Mouse (Mus musculus): ENCODE data around the gene Tmem109.
A peak's percentile ranks its signal among the peaks of the same experiment; 100 is the strongest.

The Tmem109 gene

DNA sequence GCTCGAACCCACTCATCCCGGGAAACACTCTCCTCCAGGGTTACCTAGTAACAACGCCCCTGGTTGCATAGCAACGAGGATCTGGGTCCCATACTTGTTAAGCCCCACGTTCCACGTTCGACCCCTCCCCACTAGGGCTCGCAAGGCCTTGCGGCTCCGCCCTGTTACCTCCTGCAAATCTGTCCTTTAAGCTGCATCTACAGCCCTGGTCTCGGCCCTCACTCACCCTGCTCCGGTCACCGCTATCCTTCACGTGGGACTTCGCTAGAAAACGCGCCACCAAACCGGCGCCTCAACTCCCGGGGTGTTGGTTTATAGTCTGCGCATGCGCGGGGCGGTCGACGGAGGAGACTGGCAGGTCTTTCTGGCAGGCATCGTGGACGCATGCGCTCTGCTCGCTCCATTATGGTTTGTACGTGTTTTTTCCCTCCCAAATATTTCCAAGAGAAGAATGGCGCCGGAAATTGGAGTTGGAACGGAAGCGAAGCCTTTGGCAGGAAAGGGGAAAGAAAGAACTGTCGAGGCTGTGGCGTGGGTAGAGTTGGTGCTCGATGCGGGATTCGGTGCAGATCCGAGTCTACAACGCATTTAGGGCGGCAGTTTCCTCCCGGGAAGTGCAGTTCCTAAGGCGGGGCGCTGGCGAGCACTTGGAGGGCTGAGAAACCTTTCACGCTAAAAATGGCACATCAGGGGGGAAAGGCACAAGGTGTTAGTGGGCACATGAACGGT, at the start of gene Tmem109:
TSS of gene Tmem109 (minus strand) at position 576 of the 729 bp plus-strand sequence.
- peak; percentile 84 to 89 for DNase-seq (ENCODE audit: low spot score in 2 of 2)

DNA sequence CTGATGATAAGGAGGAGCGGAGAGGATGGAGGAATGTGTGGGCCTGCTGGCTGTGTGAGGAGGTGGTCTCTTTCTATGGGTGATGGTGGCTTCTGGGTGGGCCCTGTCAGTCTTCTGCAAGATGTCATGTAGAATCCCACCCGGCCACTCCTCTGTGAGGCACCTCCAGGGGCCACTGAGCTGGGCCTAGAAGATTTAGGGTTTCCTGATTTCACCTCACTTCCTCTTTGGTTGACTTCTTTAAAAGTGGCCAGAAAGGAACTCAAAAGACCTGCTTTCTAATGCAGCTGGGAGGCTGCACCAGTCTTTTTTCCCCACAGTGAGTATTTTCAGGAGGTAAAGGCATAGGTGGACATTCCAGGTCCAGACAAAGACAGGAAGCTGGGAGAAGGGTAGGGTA, 48.8 kb upstream of the Tmem109 start:
- DNase-seq (ENCODE audit: low spot score in 2 of 2): no peak

DNA sequence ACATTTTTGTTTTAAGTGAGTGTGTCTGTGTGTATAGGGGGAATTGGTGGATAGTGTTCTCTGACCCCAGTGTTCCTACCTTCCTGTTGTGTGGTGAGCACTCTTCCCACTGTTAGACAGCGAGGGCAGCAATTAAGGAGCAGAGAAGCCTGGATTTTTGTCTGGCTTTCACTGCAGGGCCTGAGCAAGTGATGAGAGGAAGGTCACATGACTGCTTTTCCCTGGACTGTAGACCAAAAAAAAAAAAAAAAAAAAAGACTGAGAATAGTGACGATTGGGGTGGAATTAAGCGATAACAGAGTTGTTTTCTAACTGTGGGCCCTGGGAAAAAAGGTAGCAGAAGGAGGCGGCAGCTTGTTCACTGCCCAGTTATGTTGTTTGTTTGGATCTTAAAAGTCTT, 44.9 kb upstream of the Tmem109 start:
- DNase-seq (ENCODE audit: low spot score in 2 of 2): no peak

DNA sequence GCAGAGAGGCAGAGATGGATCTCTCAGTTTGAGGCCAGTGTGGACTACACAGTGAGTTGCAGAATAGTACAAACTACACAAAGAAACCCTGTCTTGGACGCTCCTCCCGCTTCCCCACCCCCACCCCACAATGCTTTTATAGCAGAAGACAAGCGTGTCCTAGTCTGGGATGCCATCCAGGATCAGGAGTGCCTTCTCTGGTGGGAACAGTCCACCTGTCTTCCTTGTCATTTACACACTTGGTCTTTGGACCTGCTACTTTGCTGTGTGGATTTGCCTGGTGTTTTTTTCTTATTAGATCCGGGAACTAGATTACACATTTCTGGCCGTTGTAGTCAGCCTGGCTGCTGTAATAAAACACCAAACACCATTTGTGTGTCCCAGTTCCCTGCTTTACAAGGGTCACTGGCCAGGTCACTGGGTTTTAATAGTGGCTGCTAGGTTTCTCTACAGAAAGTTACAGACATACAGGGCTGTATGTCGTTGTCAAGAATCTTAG, 44.4 kb upstream of the Tmem109 start:
- DNase-seq (ENCODE audit: low spot score in 2 of 2): no peak

DNA sequence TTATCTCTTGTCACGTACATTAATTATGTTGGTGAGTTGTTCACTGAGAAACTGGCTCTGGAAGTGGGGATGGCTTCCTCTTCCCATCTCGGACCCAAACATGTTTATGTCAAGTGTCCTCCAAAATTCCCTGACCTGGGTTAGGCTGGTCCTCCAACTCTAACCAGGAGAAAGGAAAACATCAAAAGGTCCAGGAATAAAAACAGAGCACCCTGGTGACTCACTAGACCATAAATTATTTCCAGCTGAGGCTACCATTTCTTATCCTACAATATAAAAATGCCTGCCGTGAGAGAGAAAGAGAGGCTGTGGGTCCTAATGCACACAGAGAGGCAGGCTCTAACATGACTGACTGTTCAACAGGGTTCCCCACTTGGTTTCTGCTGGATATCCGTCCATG, 42.4 kb upstream of the Tmem109 start:
- no peak for DNase-seq (ENCODE audit: low spot score in 2 of 2)

DNA sequence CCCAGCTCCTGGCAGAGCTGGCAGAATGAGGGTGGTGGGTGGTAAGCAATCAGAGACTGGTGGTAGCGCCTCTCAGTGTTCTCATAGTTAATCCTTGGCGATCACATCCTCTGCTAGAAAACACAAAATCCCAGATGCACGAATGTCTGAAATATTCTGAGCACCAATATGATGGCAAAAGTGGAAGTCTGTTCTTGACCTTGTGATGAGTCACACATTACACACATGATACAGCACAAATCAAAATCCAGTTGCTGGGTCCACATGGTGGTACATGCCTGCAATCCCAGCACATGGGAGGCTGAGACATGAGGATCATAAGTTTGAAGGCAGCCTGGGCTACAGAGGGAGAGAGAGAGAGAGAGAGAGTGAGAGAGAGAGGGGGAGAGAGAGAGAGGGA, 39.3 kb upstream of the Tmem109 start:
- DNase-seq (ENCODE audit: low spot score in 2 of 2): no peak

DNA sequence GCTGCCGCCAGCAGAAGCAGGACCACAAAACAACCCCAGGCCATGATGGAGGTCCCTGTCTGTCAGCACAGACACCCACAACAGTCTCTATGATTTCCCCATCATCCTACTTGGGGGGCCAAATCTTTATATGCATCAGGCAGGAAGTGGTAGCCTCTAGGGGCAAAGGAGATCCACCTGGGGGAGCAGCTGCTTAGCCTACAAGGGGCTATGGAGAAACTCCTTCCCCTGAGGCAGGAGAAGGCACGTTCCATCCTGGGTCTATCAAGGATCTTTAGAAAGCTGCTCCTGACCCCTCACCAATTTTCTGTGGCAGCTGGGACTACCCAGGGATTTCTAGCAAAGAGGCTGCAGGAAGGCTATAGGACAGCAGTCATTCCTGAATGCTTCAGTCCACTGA, 38.7 kb upstream of the Tmem109 start, which contains the start of gene Zp1:
TSS of gene Zp1 (minus strand) at position 101 of the 400 bp plus-strand sequence.
- no peak for DNase-seq (ENCODE audit: low spot score in 2 of 2)

DNA sequence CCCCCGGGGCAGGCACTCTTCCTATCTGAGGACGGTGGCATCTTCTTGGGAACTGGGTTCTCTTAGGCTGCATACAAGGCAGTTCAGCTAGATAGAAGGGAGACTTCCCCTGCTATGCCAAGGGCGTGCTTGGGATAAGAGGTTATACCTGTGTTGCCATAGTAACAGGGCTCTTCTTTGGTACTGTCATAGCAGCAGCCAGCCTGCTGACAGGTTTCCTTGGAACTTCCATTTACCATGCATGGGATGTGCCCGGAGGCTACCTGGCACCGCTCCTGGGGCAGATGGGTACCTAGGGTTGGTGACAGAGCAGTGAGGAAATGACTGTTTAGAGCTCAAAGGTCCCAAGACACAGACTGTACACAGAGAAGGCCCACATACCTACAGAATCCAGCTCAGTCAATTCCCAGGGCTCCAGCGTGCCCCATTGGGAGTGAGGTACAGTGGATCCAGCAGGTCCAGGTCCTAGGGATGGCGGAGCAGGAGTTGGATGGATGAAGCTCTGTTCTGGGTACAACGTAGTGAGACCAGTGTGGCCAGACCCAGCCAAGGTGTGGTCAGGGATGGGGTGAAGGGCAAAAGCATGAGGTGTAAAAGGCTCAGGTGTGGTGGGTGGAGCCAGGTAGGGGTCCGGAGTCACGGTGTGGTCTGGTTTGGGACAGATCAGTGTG, 36.7 kb upstream of the Tmem109 start:
- DNase-seq (ENCODE audit: low spot score in 2 of 2): no peak

DNA sequence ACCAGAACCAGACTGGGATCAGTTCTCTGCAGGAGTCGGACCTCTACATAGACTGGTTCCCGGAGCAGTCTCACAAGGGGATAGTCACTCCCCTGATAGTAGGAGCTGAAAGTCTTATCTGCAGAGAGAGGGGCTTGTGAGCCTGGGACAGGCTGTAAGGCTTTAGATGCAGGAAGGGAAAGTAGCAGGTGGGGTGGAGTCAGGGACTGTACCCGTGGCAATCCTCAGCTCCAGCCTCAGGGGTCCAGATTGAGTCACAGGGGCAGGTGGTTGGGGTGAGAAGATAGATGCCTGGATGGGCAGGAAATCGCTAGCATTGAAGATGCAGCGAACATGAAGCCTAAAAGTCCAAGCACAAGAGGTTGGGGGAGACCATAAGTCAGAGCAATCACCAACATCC, 34.7 kb upstream of the Tmem109 start:
- DNase-seq (ENCODE audit: low spot score in 2 of 2): no peak

DNA sequence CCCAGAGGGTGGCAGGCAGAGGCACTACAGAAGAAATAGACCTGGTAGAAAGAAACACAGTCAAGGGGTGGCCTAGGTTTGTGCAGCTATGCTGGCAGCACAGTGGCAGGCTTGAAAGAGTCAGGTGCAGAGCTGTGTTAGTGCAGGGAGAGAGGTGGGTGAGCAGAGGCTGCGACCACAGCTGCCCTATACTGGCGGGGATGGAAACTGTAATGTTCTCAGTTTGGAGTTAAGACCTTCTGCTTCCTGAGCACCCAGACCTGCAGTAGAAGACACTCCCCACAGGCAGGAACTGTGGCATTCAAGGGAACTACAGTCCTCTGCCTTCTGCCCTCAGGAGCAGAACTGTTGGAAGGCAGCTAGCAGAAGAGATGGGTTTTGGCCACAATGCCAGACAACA, 33.1 kb upstream of the Tmem109 start:
- no peak for DNase-seq (ENCODE audit: low spot score in 2 of 2)

DNA sequence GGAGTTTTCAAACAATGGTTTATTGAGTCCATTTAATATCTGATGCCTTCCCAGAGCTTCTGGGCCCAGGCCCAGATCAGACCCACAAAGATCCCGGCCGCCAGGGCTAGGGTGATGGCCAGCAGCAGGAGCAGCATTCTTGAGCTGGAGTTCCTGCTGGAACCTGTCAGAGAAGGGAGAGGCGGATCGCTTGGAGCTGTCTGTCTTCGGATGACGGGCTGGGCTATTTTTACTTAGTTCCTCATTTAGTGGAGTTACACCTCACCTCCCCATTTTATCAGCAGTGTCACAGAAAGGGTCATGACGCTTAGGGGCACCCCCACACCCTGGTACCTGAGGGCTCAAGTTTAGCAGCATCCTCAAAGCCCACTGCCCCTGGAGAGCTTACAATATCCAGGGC, 32.5 kb upstream of the Tmem109 start:
- no peak for DNase-seq (ENCODE audit: low spot score in 2 of 2)

DNA sequence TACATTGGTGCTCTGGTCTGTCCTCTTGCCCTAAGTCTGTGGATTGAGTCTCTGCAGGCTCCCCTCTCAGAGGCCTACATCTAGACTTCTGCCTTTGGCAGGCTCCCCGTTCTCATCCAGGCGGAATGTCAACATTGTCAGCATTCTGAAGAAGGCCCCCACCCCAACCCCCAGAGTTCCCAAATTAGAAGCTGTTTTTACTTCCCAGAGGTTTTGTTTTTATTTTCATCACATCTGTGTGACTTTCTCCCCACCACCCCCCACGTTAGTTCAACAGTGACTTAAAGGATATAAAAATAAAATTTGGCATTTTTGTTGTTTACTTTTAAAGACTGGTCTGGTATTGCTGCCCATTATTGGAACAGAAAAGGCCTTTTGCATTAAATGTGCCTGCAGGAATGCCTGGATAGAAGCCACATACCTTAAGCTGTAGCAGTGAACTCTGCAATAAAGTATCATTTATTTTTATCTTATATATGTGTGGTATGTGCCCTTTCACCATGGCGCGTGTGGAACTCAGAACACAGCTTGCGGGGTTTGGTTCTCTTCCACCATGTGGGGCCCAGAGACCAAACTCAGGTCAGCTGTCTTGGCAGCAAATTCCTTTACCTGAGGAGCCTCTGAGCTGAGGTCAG, 27.4 kb upstream of the Tmem109 start:
- no peak for DNase-seq (ENCODE audit: low spot score in 2 of 2)

DNA sequence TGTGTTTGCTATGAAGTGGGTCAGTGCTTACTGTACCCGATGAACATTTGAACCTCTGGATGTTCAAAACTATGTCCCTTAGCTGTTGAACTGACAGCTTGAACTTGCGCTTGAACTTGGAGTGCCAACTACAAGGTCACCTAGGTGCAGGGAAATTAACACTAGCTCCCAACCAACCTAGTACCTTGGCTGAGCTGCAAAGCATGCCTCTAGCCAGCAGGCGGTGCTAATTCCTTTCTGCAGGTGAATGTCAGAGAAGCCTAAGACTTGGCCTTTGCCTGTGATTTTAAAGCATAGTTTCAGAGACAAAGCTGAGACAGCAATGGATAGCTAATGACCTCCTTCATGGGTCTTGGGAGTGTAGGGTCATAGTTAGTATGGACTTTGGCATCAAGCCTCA, 26.1 kb upstream of the Tmem109 start:
- peak; percentile 42 to 46 for DNase-seq (ENCODE audit: low spot score in 2 of 2)

DNA sequence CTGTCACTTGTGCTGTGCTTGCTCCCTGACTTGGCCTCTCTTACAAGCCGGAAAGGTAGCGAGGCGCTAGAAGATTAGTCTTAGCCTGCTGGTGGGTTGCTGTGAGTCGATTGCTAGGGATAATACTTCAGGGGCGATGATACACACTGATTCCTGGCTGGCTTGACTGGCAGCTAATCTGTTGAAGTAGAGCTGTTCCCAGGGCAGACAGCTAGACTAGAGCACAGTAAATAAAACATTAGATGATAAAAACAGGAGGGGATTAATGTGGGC, 23.9 kb upstream of the Tmem109 start:
- no peak for DNase-seq (ENCODE audit: low spot score in 2 of 2)

DNA sequence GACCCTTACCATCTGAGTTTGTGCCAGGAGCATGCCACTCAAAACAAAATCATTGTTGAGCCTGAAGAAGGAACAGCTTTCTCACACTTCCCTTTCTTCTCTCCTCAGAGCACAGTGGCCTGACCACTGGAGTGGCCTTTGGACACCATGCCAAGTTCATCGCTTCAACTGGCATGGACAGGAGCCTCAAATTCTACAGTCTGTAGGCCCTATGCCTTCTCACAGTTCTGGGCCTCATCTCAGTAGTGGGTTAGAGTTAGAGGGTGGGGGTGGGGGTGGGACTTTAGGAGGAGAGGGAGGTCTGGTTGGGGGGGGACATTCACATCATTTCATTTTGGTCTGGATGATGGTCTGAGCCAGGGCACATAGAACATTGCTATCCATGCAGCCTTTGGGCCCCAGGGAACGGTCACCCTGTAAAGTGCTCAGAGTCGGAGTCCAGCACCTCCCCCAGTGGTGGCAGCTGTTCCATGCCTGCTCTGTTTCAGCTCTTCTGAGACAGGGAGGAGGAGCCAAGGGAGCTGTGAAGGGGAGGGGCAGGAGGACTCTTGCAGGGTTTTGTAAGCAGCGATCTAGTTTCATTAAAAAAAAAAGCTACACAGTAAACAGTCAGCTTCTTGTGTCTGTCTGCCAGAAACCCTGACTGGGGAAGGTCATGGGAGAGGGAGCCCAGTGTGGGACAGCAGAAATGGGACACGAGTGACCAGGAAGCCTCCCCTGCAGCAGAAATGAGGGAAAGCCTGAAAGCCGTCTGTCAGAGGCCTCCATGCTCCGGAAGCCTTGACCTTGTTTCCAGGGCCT, 23.3 kb upstream of the Tmem109 start:
- peak in 1 of 2 experiments; percentile 38 for DNase-seq (ENCODE audit: low spot score in 2 of 2)

DNA sequence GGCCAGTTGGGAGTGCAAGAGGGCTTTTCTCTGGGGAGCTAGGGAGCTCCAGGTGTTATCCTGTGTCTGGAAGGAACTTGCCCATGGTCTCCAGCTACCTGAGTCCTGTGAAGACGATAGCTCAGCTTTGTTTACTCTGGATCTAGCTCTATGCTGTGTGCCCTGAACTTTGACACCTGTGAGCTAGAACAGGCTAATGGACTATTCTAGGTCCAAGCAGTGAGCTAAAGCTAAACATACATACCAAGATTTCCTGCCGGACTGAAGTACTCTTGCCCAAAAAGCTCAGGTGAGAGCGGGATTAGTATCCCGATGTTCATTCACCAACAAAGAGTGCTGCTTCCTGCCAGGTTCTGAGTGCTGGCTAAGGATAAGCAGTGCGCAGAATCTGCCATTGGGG, 22.7 kb upstream of the Tmem109 start:
- no peak for DNase-seq (ENCODE audit: low spot score in 2 of 2)

DNA sequence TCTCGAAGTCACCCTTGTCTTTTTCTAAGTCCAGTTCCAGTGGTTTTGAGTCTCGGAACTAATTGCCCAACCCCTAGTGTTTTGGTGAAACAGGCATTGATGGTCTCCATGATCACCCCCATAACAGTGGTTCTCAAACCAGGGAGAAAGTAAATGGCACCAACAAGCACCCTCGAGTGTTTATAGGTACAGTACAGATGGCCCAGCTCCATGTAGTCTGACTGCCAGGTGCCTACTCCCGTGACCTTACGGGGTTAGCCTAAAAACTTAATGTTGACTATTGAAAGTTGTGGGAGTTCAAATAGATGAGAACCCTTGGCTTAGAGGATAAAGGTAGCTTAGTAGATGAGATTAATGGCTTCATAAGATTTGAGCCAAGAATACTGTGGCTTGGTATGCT, 19.2 kb upstream of the Tmem109 start:
- DNase-seq (ENCODE audit: low spot score in 2 of 2): no peak

DNA sequence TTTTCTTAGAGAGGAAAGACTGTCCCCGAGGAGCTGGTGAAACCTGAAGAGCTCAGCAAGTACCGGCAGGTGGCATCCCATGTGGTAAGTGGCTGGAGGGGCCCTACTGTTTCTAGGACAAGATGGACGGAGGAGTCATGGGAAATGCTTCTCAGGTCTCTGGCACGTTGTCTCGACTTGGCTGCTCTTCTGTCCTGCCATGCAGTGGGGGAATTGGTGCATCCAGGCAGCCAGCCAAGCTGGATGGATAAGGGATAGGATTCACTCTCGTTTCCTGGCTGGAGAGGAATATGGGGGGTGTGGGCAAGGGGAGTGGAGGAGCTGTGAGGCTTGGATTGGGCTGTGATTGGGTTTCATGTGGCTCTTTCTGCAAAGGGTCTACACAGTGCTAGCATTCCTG, 18.5 kb upstream of the Tmem109 start:
- no peak for DNase-seq (ENCODE audit: low spot score in 2 of 2)

DNA sequence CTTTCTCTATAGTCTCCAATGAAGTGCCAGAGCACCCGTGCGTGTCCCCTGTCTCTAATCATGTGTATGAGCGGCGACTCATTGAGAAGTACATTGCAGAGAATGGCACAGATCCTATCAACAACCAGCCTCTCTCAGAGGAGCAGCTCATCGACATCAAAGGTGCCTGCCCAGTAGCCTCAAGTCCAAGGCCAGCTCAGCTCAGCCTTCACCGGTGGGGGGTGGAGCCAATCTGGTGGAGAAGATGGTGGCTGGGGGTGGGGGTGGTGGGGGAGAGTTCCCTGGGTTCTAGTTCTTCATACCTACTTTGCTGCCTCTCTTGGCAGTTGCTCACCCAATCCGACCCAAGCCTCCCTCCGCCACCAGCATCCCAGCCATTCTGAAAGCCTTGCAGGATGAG, 15.7 kb upstream of the Tmem109 start:
- DNase-seq (ENCODE audit: low spot score in 2 of 2): no peak

DNA sequence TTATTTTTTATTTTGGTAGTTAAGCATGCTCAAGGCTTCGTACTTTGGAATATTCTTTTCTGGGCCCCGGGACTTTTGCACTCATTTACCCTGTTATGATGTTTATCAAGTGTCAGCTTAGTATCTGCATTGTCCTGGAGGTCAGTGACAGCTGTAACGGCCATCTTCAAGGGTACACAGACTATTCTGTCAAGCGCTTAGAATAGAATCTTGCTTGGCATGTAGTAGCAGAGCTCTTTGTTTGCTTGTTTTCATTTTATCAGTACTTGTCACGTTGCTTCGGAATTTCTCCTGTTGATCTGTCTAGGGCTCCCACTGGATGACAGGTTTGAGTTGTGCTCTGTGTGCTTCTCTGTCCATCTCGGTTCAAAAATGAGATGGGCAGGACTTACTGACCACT, 15.0 kb upstream of the Tmem109 start:
- no peak for DNase-seq (ENCODE audit: low spot score in 2 of 2)

DNA sequence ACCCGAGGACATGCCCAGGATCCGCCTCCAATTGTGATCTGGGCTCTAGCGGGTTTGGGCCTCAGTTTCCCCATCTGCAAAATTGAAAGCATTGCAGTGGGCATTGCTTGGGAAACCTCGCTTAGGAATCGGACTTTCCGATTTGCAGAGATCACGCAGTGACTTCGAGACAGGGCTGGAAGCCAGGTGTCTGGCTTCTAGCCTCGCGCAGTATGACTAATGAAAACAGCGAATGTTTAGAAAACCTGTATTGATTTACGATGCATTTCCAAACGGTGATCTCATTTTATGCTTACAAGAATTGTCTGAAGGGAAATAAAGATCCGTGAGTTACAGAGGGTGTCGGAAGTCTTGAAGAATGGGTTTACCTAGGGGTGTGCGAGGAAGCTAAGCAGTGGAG, 13.9 kb upstream of the Tmem109 start:
- no peak for DNase-seq (ENCODE audit: low spot score in 2 of 2)

DNA sequence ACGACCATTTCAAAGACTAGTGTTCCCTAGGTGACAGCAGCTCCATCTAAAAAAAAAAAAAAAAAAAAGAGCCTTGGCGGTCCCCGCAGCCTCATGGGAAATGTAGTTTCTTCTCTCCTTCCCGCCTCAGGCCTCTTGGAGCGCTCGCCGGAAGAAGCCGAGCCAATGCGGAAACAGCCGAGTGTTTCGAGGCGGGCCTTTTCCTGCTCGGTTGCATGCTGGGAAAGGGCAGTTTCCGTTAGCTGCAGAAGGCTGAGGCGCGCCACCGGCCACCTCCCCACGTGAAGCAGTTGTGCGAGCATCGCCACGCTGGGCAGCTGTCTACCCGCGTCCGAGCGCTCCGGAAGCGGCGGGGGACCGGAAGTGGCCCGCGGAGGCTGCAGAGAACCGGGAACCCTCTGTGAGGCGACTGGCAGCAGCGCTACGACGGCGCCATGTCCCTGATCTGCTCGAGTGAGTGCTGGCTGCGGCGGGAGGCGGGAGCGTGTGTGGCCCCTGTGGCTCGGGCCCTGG, 13.3 kb upstream of the Tmem109 start, which contains the start of gene Prpf19:
TSS of gene Prpf19 (plus strand) at position 216 of the 513 bp plus-strand sequence.
- DNase-seq (ENCODE audit: low spot score in 2 of 2): peak; percentile 98 to 99

All from frontal cortex, postnatal 25 days (tissue).